Mouse (Mus musculus) heart, embryonic 12.5 days (tissue): ENCODE data around the gene Nup93. TPM values are rescaled to one million over a fixed set of nuclear protein-coding genes. Genes with fewer than 3 reads are reported as not detected.

Experiments used
- ATAC-seq: fragments of 200-750 bp; cut with Nextera tagmentation; 2 replicates; pipeline ENCODE4 v1.8.0; 2017; ENCODE audit warnings: moderate TSS enrichment, moderate library complexity; ENCODE audit not compliant: insufficient number of reproducible peaks, low FRiP score
- H3K27ac ChIP-seq: fragments of 300-500 bp; sonication (generic); 2 replicates; pipeline ENCODE4 v1.5.1; 2016; ENCODE audit warnings: mild to moderate bottlenecking, moderate library complexity; ENCODE audit not compliant: poor library complexity, severe bottlenecking
- H3K27me3 ChIP-seq: fragments of 300-500 bp; sonication (generic); replicated peaks from 2 replicates; pipeline ENCODE4 v1.6.1; 2016; ENCODE audit warnings: mild to moderate bottlenecking, moderate library complexity
- H3K36me3 ChIP-seq: fragments of 300-500 bp; sonication (generic); 2 replicates; pipeline ENCODE4 v1.6.1; 2016; ENCODE audit warnings: mild to moderate bottlenecking, moderate library complexity
- H3K4me1 ChIP-seq: fragments of 300-500 bp; sonication (generic); replicated peaks from 2 replicates; pipeline ENCODE4 v1.6.1; 2016; ENCODE audit warnings: mild to moderate bottlenecking
- H3K4me2 ChIP-seq: fragments of 300-500 bp; sonication (generic); 2 replicates; pipeline ENCODE4 v1.6.1; 2016; ENCODE audit warnings: mild to moderate bottlenecking, moderate library complexity
- H3K4me3 ChIP-seq: fragments of 300-500 bp; sonication (generic); 2 replicates; pipeline ENCODE4 v1.5.1; 2016; ENCODE audit warnings: mild to moderate bottlenecking
- H3K9ac ChIP-seq: fragments of 300-500 bp; sonication (generic); 2 replicates; pipeline ENCODE4 v1.6.1; 2016; ENCODE audit warnings: mild to moderate bottlenecking, moderate library complexity
- H3K9me3 ChIP-seq: fragments of 300-500 bp; sonication (generic); replicated peaks from 2 replicates; pipeline ENCODE4 v1.6.1; 2016; ENCODE audit warnings: mild to moderate bottlenecking, moderate library complexity
- WGBS: fragments of 180-500 bp; shearing (Covaris S2); methylation state at CpG from one replicate; pipeline ENCODE4 v1.1.7; 2016; 5-methylcytosine and 5-hydroxymethylcytosine counted together
- microRNA counts: library from miRNA; unstranded; fragments of <30 nt; microRNA quantifications from one replicate; lab custom pipeline; 2017
- microRNA-seq: library from miRNA; unstranded; fragments of <30 nt; microRNA quantifications from one replicate; pipeline ENCODE4, GENCODE M21; 2017
- polyA plus RNA-seq: library from polyadenylated mRNA; unstranded; fragments of >200 nt; fragmentation: Nextera tagmentation; extraction: Ambion mirVana; gene quantifications from 2 replicates; pipeline ENCODE4 v1.2.1, GENCODE M21; 2016

Gene Nup93
- polyA plus RNA-seq, 1 experiment from 2014 or later, result 71.6 TPM

GRCm38 (mm10) chr8:94364686-94365312 lies 150.4 kb downstream of the Nup93 start:
- WGBS, result 79% methylated on average over 6 of the region's 6 CpGs
- Histone ChIP-seq H3K36me3 (no peaks in the 10 kb centered on the region), H3K27me3 (no peaks in the 10 kb centered on the region), H3K9ac (no peak overlapping the region), H3K4me3 (no peak overlapping the region), H3K9me3 (no peaks in the 10 kb centered on the region), H3K4me2 (no peak overlapping the region), H3K27ac (no peak overlapping the region), H3K4me1 (peaks cover 23% of the 10 kb centered on the region)
- ATAC-seq, result no peak

GRCm38 (mm10) chr8:94365410-94365981 lies 151.1 kb downstream of the Nup93 start:
- no peak overlapping the region for H3K4me3 ChIP-seq
- no peak for ATAC-seq
- WGBS, result 78% methylated on average over 9 of the region's 9 CpGs

More at GRCm38 (mm10) chr8:94365410-94365981, 151.1 kb downstream of the Nup93 start:
- Histone ChIP-seq H3K9me3 (no peaks in the 10 kb centered on the region), H3K4me1 (peaks cover 23% of the 10 kb centered on the region), H3K36me3 (no peaks in the 10 kb centered on the region), H3K27ac (no peak overlapping the region), H3K9ac (no peak overlapping the region), H3K27me3 (no peaks in the 10 kb centered on the region), H3K4me2 (no peak overlapping the region)

MicroRNAs encoded within 50 kb of the gene (microRNA counts, 519-probe panel; counts per million panel counts)
- 4,644 counts per million, percentile 48 among the panel's probes with 10 or more counts for microRNA mmu-miR-138 (lab: Ali Mortazavi, UCI)

Small RNA genes within 50 kb of the gene (microRNA-seq; reads per million reads assigned to microRNA genes)
- 167 reads per million, percentile 59 among the genes with 10 or more reads in this experiment for gene Mir138-2

Other genes with a start within 250 kb of the Nup93 start
- 67.2 and 71.1 TPM in 2 replicates for gene Amfr, start 201.7 kb upstream of the Nup93 start, polyA plus RNA-seq
- gene Nudt21, start 177.5 kb upstream of the Nup93 start, polyA plus RNA-seq, result 83.1 and 88.5 TPM in 2 replicates
- 13.8 and 14.4 TPM in 2 replicates for gene Ogfod1, start 177.4 kb upstream of the Nup93 start, polyA plus RNA-seq
- 6.8 and 9.9 TPM in 2 replicates for gene Bbs2, start 115.6 kb upstream of the Nup93 start, polyA plus RNA-seq
- not detected in 2 replicates for gene Mt4, start 77.4 kb upstream of the Nup93 start, polyA plus RNA-seq
- 24.7 and 25.0 TPM in 2 replicates for gene Mt3, start 62.0 kb upstream of the Nup93 start, polyA plus RNA-seq
- 23.6 and 39.2 TPM in 2 replicates for gene Mt2, start 41.9 kb upstream of the Nup93 start, polyA plus RNA-seq
- gene Mt1, start 35.5 kb upstream of the Nup93 start, polyA plus RNA-seq, result 129 and 209 TPM in 2 replicates
- gene Slc12a3, start 114.6 kb downstream of the Nup93 start, polyA plus RNA-seq, result 0.10 TPM in 1 of 2 replicates, not detected in the other
- 73.1 and 74.9 TPM in 2 replicates for gene Herpud1, start 171.9 kb downstream of the Nup93 start, polyA plus RNA-seq
- gene Nlrc5, start 219.8 kb downstream of the Nup93 start, polyA plus RNA-seq, result 0.08 and 0.19 TPM in 2 replicates